Mouse (Mus musculus): ENCODE data around the gene Pfkfb4. TPM values are rescaled to one million over a fixed set of nuclear protein-coding genes. Genes with fewer than 3 reads are reported as not detected.

Pfkfb4 gene
- polyA plus RNA-seq, 1 experiment = 68.2 TPM

- WGBS = 72% methylated on average over 6 of the region's 6 CpGs
- no peak for DNase-seq (ENCODE audit: low read depth, low spot score)
Measured at GRCm38 (mm10) chr9:109053851-109054250, 62.3 kb downstream of the Pfkfb4 start.

GRCm38 (mm10) chr9:109054712-109055111 lies 63.1 kb downstream of the Pfkfb4 start:
- no peak for DNase-seq (ENCODE audit: low read depth, low spot score)
- under 1% methylated on average over 7 of the region's 7 CpGs for WGBS

- 89% methylated on average over 12 of the region's 12 CpGs for WGBS
- DNase-seq (ENCODE audit: low read depth, low spot score) = no peak
Measured at GRCm38 (mm10) chr9:109055271-109056030, 63.9 kb downstream of the Pfkfb4 start.

GRCm38 (mm10) chr9:109056081-109056690 lies 64.6 kb downstream of the Pfkfb4 start:
- WGBS = 90% methylated on average over 17 of the region's 17 CpGs
- no peak for DNase-seq (ENCODE audit: low read depth, low spot score)

- DNase-seq (ENCODE audit: low read depth, low spot score) = no peak
- 83% methylated on average over 4 of the region's 4 CpGs for WGBS
Measured at GRCm38 (mm10) chr9:109056916-109057315, 65.3 kb downstream of the Pfkfb4 start.

GRCm38 (mm10) chr9:109057543-109057942 lies 66.0 kb downstream of the Pfkfb4 start:
- 88% methylated on average over 5 of the region's 5 CpGs for WGBS

GRCm38 (mm10) chr9:109058006-109058765 lies 66.6 kb downstream of the Pfkfb4 start:
- no peak for DNase-seq (ENCODE audit: low read depth, low spot score)
- WGBS = 79% methylated on average over 19 of the region's 19 CpGs

More at GRCm38 (mm10) chr9:109057543-109057942, 66.0 kb downstream of the Pfkfb4 start:
- DNase-seq (ENCODE audit: low read depth, low spot score) = no peak

- WGBS = under 1% methylated on average over 15 of the region's 15 CpGs
- no peak for DNase-seq (ENCODE audit: low read depth, low spot score)
Measured at GRCm38 (mm10) chr9:109059136-109059903, 67.7 kb downstream of the Pfkfb4 start, which contains the start of gene Trex1. Trex1 (minus strand) TSS chr9:109059734.

- 90% methylated on average over 16 of the region's 16 CpGs for WGBS
- DNase-seq (ENCODE audit: low read depth, low spot score) = no peak
Measured at GRCm38 (mm10) chr9:109060184-109060897, 68.8 kb downstream of the Pfkfb4 start.

- 90% methylated on average over 5 of the region's 5 CpGs for WGBS
- DNase-seq (ENCODE audit: low read depth, low spot score) = no peak
Measured at GRCm38 (mm10) chr9:109060898-109061295, 69.3 kb downstream of the Pfkfb4 start.

- DNase-seq (ENCODE audit: low read depth, low spot score) = no peak
- 92% methylated on average over 3 of the region's 3 CpGs for WGBS
Measured at GRCm38 (mm10) chr9:109068095-109068735, 76.6 kb downstream of the Pfkfb4 start.

- under 1% methylated on average over 57 of the region's 57 CpGs for WGBS
- no peak for DNase-seq (ENCODE audit: low read depth, low spot score)
Measured at GRCm38 (mm10) chr9:109073661-109074573, 82.3 kb downstream of the Pfkfb4 start, which contains the start of gene Atrip. Atrip (minus strand) TSS chr9:109074124.

- no peak for DNase-seq (ENCODE audit: low read depth, low spot score)
- WGBS = 86% methylated on average over 3 of the region's 3 CpGs
Measured at GRCm38 (mm10) chr9:109080516-109080915, 88.9 kb downstream of the Pfkfb4 start.

- WGBS = under 1% methylated on average over 11 of the region's 11 CpGs
- DNase-seq (ENCODE audit: low read depth, low spot score) = no peak
Measured at GRCm38 (mm10) chr9:109081749-109082123, 90.2 kb downstream of the Pfkfb4 start.

Data from large intestine, adult 2 months (tissue).